Mouse (Mus musculus) heart, adult 9 months (tissue): ENCODE results near the gene Cep350.

ENCODE experiments used
- DNase-seq, 2 experiments: peaks; one replicate each; pipeline ENCODE4 v3.0.0; 2022; ENCODE audit warnings: low spot score in 2 of 2

Gene Cep350

DNA sequence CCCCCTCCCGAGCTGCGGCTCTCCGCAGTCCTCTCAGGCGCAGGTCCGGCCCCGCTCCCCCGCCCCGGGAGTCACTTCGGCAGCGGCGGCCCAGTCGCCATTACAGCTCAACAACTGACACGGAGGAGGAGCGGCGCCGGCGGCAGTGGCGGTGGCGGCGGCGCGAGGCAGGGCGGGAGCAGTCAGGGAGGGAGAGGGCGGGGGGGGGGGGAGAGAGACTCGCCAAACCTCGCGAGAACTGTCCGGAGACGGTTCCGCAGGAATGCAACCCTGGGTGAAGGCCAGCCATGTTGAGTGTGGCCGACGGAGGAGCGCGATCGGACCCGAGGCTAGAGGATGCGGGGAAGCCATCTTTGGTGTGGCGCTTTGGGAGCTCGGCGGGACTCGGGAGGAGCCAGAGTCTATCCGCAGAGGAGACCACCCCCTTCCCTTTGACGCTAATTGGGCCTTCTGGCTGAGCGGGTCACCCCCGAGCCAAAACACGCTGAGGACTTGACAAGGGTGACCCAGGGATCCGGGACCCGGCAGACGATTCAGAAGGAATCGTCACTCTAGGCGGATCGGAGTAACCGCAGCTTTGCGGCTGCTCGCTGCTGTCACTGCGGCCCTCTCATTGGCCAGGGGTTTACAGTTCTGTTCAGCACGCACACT lies at the start of gene Cep350:
TSS of gene Cep350 (minus strand) at position 188 of the 651 bp plus-strand sequence.
- peak; percentile 97 to 98 for DNase-seq

- no peak for DNase-seq
These were observed 47.3 kb upstream of the Cep350 start for GRCm38 (mm10) chr1:156020402-156020801.

DNA sequence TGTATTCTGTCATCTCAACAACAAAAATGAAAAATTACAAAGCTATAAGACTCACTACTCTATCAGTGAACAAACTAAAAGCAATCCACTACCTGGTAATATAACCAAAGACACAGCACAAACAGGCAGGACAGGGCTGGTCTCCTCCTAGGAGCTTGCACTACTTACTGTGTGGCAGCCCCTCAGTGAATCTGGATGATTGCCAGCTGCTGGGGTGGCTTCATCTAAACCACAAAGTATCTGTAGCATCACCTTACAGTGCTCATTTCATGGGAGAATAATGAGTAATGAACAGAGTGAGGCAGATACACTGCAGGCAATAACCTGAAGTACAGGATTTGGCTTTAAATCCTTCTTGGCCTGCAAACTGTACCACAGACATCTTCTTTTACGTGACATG lies 46.7 kb upstream of the Cep350 start:
- no peak for DNase-seq

DNA sequence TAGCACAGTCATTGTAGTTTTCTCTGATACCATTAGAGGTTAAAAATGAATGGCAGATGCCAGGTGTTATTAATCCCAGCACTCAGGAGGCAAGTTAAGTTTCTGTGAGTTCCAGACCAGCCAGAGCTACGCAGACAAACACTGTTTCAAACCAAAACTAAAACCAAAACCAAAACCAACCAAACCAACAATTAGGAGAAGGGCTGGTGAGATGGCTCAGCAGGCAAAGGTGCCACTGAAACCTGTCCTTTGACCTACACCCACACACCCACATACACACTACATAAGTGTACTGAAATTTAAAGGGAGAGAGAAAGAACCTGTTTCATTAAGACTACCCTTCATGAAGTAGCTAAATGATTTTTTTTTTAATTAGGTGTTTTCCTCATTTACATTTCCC lies 35.9 kb upstream of the Cep350 start:
- DNase-seq = no peak

DNA sequence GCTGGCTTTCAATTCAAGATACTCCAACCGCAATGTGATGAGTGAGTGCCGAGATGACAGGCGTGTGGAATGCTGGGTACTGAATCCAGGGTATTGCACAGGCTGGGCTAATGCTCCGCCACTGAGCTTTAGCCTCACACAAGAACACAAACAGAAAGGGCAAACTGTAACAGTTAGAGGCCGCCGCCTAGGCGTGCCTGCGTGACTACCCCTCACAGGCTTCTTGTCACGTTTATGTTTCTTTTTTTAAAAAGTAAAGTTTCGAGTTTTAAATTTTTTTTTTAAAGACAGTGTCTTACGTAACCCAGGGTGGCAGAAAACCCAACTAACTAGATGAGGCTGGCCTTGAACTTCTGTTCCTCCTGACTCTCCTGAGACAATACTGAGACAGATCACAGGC lies 32.9 kb upstream of the Cep350 start:
- no peak for DNase-seq

- DNase-seq = no peak
These were observed 30.3 kb upstream of the Cep350 start for GRCm38 (mm10) chr1:156003201-156003935.

GRCm38 (mm10) chr1:156002366-156002765 lies 29.3 kb upstream of the Cep350 start:
- DNase-seq = no peak

GRCm38 (mm10) chr1:155995612-155996011 lies 22.6 kb upstream of the Cep350 start:
- no peak for DNase-seq

GRCm38 (mm10) chr1:155994524-155994923 lies 21.5 kb upstream of the Cep350 start:
- no peak for DNase-seq

- no peak for DNase-seq
These were observed 17.3 kb upstream of the Cep350 start for GRCm38 (mm10) chr1:155990391-155990790.

- no peak for DNase-seq
These were observed 16.3 kb upstream of the Cep350 start for GRCm38 (mm10) chr1:155989387-155989786.

GRCm38 (mm10) chr1:155987625-155988024 lies 14.6 kb upstream of the Cep350 start:
- DNase-seq = no peak

DNA sequence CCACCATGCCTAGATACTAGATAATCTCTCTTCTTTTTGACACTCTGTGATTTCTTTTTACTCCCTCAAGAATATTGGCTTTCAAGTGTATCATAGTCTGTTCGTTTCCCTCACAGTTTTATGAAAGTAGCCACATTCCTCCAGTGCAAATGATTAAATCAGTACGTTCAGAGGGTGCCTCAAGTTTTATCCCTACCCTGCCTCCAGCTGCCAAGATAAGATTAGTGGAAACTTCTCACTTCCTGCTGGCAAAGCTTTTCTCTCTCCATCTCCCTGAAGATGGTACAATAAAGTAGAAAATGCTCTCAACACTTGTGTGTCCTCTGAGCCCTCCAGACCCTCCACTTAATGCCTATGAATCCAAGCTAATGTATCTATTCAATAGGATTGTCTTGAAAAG lies 1.9 kb upstream of the Cep350 start:
- DNase-seq = no peak

DNA sequence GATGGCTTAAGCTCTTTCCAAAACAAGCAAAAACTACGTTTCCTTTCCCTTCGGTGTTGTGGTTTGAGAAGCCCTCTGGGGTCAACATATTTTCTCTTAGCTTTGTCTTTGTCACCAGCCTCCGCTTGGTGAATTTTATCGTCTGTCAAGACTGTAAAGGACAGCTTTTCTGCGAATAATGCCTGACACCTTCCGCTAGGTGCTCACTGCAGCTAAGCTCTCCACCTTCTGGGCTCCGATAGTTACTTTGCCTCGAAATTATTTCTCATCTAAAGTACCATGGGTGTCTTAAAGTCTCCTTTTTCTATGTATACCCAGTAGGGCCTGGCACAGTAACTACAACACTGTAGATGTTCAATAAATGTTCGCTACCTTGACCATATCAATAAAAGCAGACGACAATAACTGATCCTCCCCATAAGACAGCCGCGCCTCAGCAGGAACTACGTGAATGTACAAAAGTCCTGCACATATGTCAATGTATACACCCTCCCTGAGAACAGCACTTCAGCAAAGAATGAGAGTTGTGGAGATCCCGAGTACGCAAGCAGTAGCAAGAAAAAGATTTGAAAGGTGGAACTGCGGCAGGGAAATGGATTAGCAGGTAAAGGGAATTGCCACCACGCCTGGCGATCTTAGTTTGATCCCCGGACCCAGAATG lies 794 bp upstream of the Cep350 start:
- DNase-seq = no peak

- no peak for DNase-seq
These were observed 648 bp downstream of the Cep350 start for GRCm38 (mm10) chr1:155972146-155973067.

- no peak for DNase-seq
These were observed 23.9 kb downstream of the Cep350 start for GRCm38 (mm10) chr1:155949170-155949569.

DNA sequence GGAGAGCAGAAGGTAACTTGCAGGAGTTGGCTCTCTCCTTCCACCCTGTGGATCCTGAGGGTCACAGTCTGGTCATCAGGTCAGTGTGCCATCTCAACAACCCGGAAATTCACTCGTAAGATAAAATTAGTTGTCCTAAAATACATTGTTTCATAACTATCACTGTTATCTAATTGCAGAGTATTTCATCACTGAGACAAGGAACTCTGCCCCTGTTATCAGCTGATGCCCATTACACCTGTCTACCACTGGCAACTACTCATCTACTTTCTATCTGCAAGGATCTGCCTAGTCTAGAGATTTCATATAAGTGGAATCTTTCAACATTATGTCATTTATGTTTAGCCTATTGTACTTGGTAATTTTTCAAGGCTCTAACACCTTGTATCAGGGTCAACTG lies 28.7 kb downstream of the Cep350 start:
- DNase-seq = no peak

GRCm38 (mm10) chr1:155937416-155937815 lies 35.6 kb downstream of the Cep350 start:
- DNase-seq = no peak

DNA sequence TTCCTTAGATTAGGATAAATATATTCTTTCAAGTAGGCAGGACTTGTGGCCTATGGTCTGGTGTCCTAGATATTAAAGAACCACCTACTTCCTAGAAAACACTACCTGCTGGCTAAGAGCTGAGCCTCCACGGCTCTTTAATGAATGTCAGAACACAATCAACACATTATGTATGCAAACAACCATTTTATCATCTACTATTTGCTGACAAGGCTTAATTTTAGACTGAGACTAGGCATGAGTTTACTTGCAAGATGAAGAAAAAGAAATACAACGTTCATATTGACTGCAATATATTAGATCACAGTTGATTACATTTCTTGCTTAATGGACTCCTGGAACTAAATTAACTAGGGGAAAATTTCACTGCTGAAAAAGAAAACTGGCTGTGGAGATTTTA lies 38.4 kb downstream of the Cep350 start:
- no peak for DNase-seq

DNA sequence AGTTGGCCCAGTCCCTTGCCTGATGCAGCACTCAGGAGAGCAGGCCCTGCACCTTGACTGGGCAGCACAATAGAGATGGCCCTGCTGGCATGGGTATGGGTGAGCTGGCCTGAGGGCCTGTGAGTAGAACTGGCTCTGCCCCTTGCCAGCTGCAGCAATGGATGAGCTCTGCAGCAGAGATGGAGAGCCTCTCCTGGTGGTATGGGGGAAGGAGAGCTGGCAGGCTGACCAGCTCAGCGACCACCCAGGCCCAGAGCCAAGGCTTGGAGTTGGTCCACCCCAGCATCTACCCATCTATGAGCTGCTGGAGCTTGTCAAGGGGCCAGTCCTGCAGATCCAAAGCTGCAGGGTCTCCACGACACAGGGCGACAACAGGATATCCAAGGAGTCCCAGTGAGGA lies 69.5 kb downstream of the Cep350 start:
- DNase-seq = no peak

- DNase-seq = no peak
These were observed 71.7 kb downstream of the Cep350 start for GRCm38 (mm10) chr1:155901348-155901747.

- DNase-seq = no peak
These were observed 78.7 kb downstream of the Cep350 start for GRCm38 (mm10) chr1:155894382-155894781.
